Mouse (Mus musculus): Measurements from ENCODE around the gene Gk5. TPM values are rescaled to one million over a fixed set of nuclear protein-coding genes. Genes with fewer than 3 reads are reported as not detected.
"Not testable (repeated sequence)": the region's sequence is repeated elsewhere in the genome, so short reads cannot be mapped to it uniquely, and the experiment has no call there.

Gk5 gene
- polyA plus RNA-seq, 1 experiment from 2014 or later = 3.5 TPM

DNA sequence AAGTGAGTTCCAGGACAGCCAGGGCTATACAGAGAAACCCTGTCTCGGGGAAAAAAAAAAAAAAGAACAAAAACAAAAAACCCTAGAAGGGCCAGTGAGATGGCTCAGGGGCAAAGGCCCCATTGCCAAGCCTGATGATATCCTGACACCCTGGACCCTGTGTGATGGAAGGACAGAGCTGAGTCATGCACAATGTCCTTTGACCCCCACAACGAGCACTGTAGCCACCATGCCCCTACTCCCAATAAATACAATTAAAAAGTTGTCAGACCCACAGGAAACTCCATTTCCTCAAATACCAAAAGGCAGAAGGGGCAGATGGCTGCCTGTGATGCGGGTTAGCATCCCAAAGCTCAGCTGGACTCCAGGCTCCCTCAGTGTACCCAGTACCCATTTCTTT lies 39.9 kb downstream of the Gk5 start:
- no peak for ATAC-seq (ENCODE audit: low FRiP score)
- Histone ChIP-seq H3K27me3 (ENCODE audit: control insufficient read depth, insufficient read depth, low read length) (no peaks in the 10 kb centered on the region), H3K9ac (ENCODE audit: low read depth, low read length) (no peak overlapping the region), H3K4me2 (replicated peaks; ENCODE audit: low read depth, low read length) (no peak overlapping the region), H3K9me3 (ENCODE audit: control insufficient read depth, low read length) (no peaks in the 10 kb centered on the region), H3K36me3 (ENCODE audit: control insufficient read depth, insufficient read depth, low read length) (no peaks in the 10 kb centered on the region), H3K27ac (ENCODE audit: low read depth, low read length) (no peak overlapping the region), H3K4me1 (replicated peaks; ENCODE audit: control insufficient read depth, insufficient read depth, low read length) (no peaks in the 10 kb centered on the region), H3K4me3 (ENCODE audit: low read depth, low read length) (no peak overlapping the region)
- 79% methylated on average over 3 of the region's 3 CpGs for WGBS
- DNase-seq (ENCODE audit: low spot score) = no peak

DNA sequence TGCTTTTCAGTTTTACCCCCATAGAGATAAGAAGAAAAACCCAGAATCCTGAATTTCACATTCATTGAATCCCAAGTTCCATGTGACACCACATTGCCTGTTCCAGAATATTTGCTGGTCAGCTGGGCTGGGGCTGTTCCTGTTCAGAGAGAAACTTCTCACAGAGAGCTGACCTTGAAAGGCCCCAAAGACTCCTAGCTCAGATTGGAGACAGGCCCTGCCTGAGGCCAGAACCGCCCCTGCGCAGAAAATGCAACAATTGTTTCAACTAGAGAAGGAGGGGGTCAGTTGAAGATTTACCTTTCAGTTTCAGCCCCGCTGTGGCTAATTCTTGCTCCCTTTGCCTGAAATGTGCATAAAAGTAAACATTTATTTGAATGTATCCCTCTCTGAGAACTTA lies 41.6 kb downstream of the Gk5 start:
- ATAC-seq (ENCODE audit: low FRiP score) = no peak

DNA sequence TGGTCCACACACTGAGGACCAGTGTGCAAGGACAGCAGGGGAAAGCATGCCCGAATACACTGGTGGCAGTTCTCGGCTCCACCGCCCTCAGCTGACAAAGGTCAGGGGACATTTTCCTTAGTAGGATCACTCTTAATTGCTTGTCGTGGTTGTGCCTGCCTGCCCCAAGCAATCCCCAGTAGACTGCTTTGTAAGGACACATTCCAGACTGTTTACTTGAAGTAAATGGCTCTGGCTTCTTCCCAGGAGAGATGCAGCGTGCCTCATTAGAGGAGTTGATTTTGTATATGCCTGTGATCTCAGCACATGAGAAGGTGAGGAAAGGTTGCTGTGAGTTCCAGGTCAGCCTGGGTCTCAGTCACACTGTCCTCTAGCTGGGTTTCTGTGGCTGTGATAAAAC lies 43.3 kb downstream of the Gk5 start:
- Histone ChIP-seq H3K27me3 (ENCODE audit: control insufficient read depth, insufficient read depth, low read length) (no peaks in the 10 kb centered on the region), H3K9ac (ENCODE audit: low read depth, low read length) (no peak overlapping the region), H3K4me2 (replicated peaks; ENCODE audit: low read depth, low read length) (no peak overlapping the region), H3K9me3 (ENCODE audit: control insufficient read depth, low read length) (no peaks in the 10 kb centered on the region), H3K4me3 (ENCODE audit: low read depth, low read length) (no peak overlapping the region), H3K36me3 (ENCODE audit: control insufficient read depth, insufficient read depth, low read length) (no peaks in the 10 kb centered on the region), H3K27ac (ENCODE audit: low read depth, low read length) (no peak overlapping the region), H3K4me1 (replicated peaks; ENCODE audit: control insufficient read depth, insufficient read depth, low read length) (no peaks in the 10 kb centered on the region)
- no peak for DNase-seq (ENCODE audit: low spot score)
- WGBS = 79% methylated on average over 5 of the region's 5 CpGs
- ATAC-seq (ENCODE audit: low FRiP score) = no peak

More for the DNA sequence above, 41.6 kb downstream of the Gk5 start:
- 81% methylated on average over 3 of the region's 3 CpGs for WGBS
- no peak overlapping the region for H3K4me2 ChIP-seq (replicated peaks; ENCODE audit: low read depth, low read length)
- H3K9me3 ChIP-seq (ENCODE audit: control insufficient read depth, low read length) = no peaks in the 10 kb centered on the region
- H3K9ac ChIP-seq (ENCODE audit: low read depth, low read length) = no peak overlapping the region
- no peak overlapping the region for H3K4me3 ChIP-seq (ENCODE audit: low read depth, low read length)
- no peak for DNase-seq (ENCODE audit: low spot score)
- H3K27me3 ChIP-seq (ENCODE audit: control insufficient read depth, insufficient read depth, low read length) = no peaks in the 10 kb centered on the region
- H3K27ac ChIP-seq (ENCODE audit: low read depth, low read length) = no peak overlapping the region
- no peaks in the 10 kb centered on the region for H3K4me1 ChIP-seq (replicated peaks; ENCODE audit: control insufficient read depth, insufficient read depth, low read length)
- H3K36me3 ChIP-seq (ENCODE audit: control insufficient read depth, insufficient read depth, low read length) = no peaks in the 10 kb centered on the region

DNA sequence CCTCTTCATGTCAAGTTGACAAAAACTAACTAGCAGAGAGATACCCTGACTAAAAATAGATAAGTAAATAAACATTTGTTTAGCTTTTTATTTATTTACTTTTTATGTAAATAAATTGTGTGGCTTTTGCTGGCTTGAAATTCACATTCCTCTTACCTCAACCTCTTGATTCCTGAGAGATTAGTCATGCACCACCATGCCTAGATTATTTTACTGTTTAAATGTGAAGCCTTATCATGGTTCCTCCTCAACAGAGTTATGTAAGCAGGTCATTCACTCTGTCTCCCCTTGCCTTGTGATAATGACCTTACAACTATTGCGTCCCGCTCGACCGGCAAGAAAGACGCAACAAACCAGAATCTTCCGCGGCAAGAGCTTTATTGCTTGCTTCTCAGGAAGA lies 44.3 kb downstream of the Gk5 start:
- no peak overlapping the region for H3K4me2 ChIP-seq (replicated peaks; ENCODE audit: low read depth, low read length)
- no peaks in the 10 kb centered on the region for H3K4me1 ChIP-seq (replicated peaks; ENCODE audit: control insufficient read depth, insufficient read depth, low read length)
- DNase-seq (ENCODE audit: low spot score) (no peak), ATAC-seq (ENCODE audit: low FRiP score) (no peak)
- no peaks in the 10 kb centered on the region for H3K9me3 ChIP-seq (ENCODE audit: control insufficient read depth, low read length)
- no peaks in the 10 kb centered on the region for H3K36me3 ChIP-seq (ENCODE audit: control insufficient read depth, insufficient read depth, low read length)
- H3K27ac ChIP-seq (ENCODE audit: low read depth, low read length) = no peak overlapping the region
- WGBS = 95% methylated on average over 7 of the region's 7 CpGs
- no peaks in the 10 kb centered on the region for H3K27me3 ChIP-seq (ENCODE audit: control insufficient read depth, insufficient read depth, low read length)
- no peak overlapping the region for H3K9ac ChIP-seq (ENCODE audit: low read depth, low read length)
- H3K4me3 ChIP-seq (ENCODE audit: low read depth, low read length) = no peak overlapping the region

DNA sequence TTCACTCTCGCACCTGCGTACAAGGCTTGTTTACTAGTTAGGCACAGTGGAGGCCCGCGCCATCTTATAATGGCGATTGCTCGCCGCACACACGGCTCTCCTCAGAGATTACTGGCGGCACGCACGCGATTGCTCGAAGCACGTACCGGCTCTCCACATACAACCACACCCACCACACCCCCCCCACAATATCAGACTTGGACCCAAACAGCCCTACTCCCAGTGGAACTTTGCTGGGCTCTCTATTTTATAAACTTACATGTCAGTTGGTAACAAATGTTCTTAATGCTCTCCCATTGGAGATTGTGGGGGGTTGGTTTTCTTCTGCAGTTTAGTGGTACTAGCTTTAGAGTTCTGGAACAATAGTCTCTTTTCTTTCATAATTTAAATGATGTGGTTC lies 44.8 kb downstream of the Gk5 start:
- DNase-seq (ENCODE audit: low spot score); H3K9ac ChIP-seq (ENCODE audit: low read depth, low read length); ATAC-seq (ENCODE audit: low FRiP score); H3K36me3 ChIP-seq (ENCODE audit: control insufficient read depth, insufficient read depth, low read length); H3K27me3 ChIP-seq (ENCODE audit: control insufficient read depth, insufficient read depth, low read length); H3K4me2 ChIP-seq (replicated peaks; ENCODE audit: low read depth, low read length); H3K4me3 ChIP-seq (ENCODE audit: low read depth, low read length); H3K9me3 ChIP-seq (ENCODE audit: control insufficient read depth, low read length); H3K4me1 ChIP-seq (replicated peaks; ENCODE audit: control insufficient read depth, insufficient read depth, low read length); H3K27ac ChIP-seq (ENCODE audit: low read depth, low read length): not testable (repeated sequence)
- over 99% methylated on average over 15 of the region's 15 CpGs for WGBS

DNA sequence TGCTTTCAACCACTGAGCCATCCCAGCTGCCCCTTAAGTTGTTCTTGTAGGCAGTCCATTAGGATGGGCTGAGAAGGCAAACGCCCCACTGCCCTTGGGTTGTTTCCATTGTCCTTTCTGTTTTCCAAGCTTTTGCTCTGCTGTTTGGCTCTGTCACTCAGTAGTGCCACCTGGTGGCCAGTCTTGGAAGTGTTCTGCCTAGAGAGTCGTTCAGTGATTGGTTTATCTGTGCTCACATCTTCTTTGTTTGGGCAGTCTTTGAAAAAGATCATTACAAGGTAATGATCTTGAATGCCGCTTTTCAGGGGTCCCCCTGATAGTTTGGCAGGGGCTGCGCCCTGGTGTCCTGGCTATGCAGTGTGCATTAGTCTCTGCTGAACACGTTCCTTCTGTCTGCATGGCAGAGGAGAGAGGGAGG lies 48.0 kb downstream of the Gk5 start:
- Histone ChIP-seq H3K4me1 (replicated peaks; ENCODE audit: control insufficient read depth, insufficient read depth, low read length) (no peaks in the 10 kb centered on the region), H3K9me3 (ENCODE audit: control insufficient read depth, low read length) (no peaks in the 10 kb centered on the region), H3K4me3 (ENCODE audit: low read depth, low read length) (no peak overlapping the region), H3K27me3 (ENCODE audit: control insufficient read depth, insufficient read depth, low read length) (no peaks in the 10 kb centered on the region), H3K4me2 (replicated peaks; ENCODE audit: low read depth, low read length) (no peak overlapping the region), H3K9ac (ENCODE audit: low read depth, low read length) (no peak overlapping the region), H3K27ac (ENCODE audit: low read depth, low read length) (no peak overlapping the region), H3K36me3 (ENCODE audit: control insufficient read depth, insufficient read depth, low read length) (no peaks in the 10 kb centered on the region)
- DNase-seq (ENCODE audit: low spot score) (peak; percentile 93), ATAC-seq (ENCODE audit: low FRiP score) (peak; percentile 57; the same call in 1 of the 2 replicates)
- WGBS = 23% methylated on average over 5 of the region's 5 CpGs

DNA sequence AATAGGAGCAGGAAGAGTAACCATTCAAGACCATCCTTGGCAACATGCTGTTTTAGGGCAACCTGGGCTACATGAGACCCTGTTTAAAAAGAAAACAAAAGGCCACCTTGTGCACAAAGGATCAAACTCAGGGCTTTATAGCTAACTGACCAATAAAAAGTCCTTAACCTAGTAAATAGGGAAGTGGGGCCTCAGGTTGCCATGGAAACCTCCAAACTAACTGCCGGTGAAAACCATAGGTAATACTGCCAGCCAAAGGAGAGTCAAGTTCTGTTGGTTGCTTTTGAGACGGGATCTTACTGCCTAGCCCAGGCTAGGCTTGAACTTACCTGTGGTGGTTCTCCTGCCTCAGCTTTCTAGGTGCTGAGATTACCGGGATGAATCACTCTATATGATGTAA lies 51.4 kb downstream of the Gk5 start:
- no peak overlapping the region for H3K4me3 ChIP-seq (ENCODE audit: low read depth, low read length)
- no peak overlapping the region for H3K4me2 ChIP-seq (replicated peaks; ENCODE audit: low read depth, low read length)
- no peak overlapping the region for H3K9ac ChIP-seq (ENCODE audit: low read depth, low read length)
- H3K27ac ChIP-seq (ENCODE audit: low read depth, low read length) = no peak overlapping the region
- 77% methylated on average over 3 of the region's 3 CpGs for WGBS
- DNase-seq (ENCODE audit: low spot score) (no peak), ATAC-seq (ENCODE audit: low FRiP score) (no peak)
- H3K4me1 ChIP-seq (replicated peaks; ENCODE audit: control insufficient read depth, insufficient read depth, low read length) = no peaks in the 10 kb centered on the region
- H3K36me3 ChIP-seq (ENCODE audit: control insufficient read depth, insufficient read depth, low read length) = no peaks in the 10 kb centered on the region
- no peaks in the 10 kb centered on the region for H3K9me3 ChIP-seq (ENCODE audit: control insufficient read depth, low read length)
- no peaks in the 10 kb centered on the region for H3K27me3 ChIP-seq (ENCODE audit: control insufficient read depth, insufficient read depth, low read length)

DNA sequence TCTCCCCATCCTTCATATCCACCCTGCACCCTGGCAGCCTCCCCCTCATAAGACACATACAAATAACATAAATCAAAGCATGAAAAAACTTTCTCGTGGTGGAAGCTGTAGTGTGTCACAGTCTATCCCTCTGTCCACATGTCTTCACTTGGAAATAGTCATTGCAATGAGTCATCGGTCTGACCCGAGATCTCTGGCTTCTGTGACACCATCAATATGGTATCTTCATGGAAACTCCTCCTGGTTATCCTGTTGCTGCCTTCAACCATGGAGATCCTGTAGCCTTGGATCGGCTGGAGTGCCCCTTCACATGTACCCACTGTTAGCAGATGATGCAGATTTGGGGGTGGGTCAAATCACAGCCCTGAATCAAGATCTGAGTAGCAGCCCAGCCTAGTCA lies 65.7 kb downstream of the Gk5 start:
- 88% methylated on average over 4 of the region's 4 CpGs for whole genome bisulfite sequencing
- Histone ChIP-seq H3K4me2 (replicated peaks; ENCODE audit: low read depth, low read length) (no peak overlapping the region), H3K27me3 (ENCODE audit: control insufficient read depth, insufficient read depth, low read length) (no peaks in the 10 kb centered on the region), H3K4me3 (ENCODE audit: low read depth, low read length) (no peak overlapping the region), H3K9ac (ENCODE audit: low read depth, low read length) (no peak overlapping the region), H3K9me3 (ENCODE audit: control insufficient read depth, low read length) (no peaks in the 10 kb centered on the region), H3K27ac (ENCODE audit: low read depth, low read length) (no peak overlapping the region), H3K36me3 (ENCODE audit: control insufficient read depth, insufficient read depth, low read length) (no peaks in the 10 kb centered on the region), H3K4me1 (replicated peaks; ENCODE audit: control insufficient read depth, insufficient read depth, low read length) (no peaks in the 10 kb centered on the region)
- ATAC-seq (ENCODE audit: low FRiP score) (no peak), DNase-seq (ENCODE audit: low spot score) (no peak)

DNA sequence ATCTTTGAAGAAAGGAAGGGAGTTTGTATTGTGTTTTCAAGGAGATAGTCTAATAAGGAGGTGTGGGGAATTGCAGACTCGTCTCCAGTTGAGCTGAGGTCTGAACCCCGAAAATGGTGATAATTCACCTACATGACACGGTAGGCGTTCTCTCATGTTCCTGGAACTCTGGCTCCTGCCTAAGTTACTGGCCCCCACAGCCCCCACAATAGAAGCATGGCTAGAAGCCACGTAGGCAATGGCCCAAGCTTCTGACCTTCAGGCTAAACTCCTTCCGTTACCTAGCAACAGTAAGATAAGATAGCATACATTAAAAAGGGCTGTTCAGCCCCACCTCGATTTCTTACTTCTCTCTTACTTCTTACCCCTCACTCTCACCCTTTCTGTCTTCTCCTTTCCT lies 67.5 kb downstream of the Gk5 start:
- Histone ChIP-seq H3K9ac (ENCODE audit: low read depth, low read length) (no peak overlapping the region), H3K27me3 (ENCODE audit: control insufficient read depth, insufficient read depth, low read length) (no peaks in the 10 kb centered on the region), H3K36me3 (ENCODE audit: control insufficient read depth, insufficient read depth, low read length) (no peaks in the 10 kb centered on the region), H3K27ac (ENCODE audit: low read depth, low read length) (no peak overlapping the region), H3K9me3 (ENCODE audit: control insufficient read depth, low read length) (no peaks in the 10 kb centered on the region), H3K4me3 (ENCODE audit: low read depth, low read length) (no peak overlapping the region), H3K4me1 (replicated peaks; ENCODE audit: control insufficient read depth, insufficient read depth, low read length) (no peaks in the 10 kb centered on the region), H3K4me2 (replicated peaks; ENCODE audit: low read depth, low read length) (no peak overlapping the region)
- no peak for DNase-seq (ENCODE audit: low spot score)
- WGBS = 78% methylated on average over 7 of the region's 7 CpGs
- no peak for ATAC-seq (ENCODE audit: low FRiP score)
